Mouse (Mus musculus): ENCODE measurements around the gene Ctla4. TPM values are rescaled to one million over a fixed set of nuclear protein-coding genes. Genes with fewer than 3 reads are reported as not detected.

The Ctla4 gene
- polyA plus RNA-seq, 1 experiment = not detected

- Histone ChIP-seq H3K4me1 (ENCODE audit: control insufficient read depth, insufficient read depth, low read length) (no peaks in the 10 kb centered on the region), H3K27ac (ENCODE audit: insufficient read depth, low read depth, low read length) (no peak overlapping the region), H3K4me3 (ENCODE audit: insufficient read depth, low read depth, low read length) (no peak overlapping the region)
- TF ChIP-seq CTCF (IDR thresholded peaks at IDR 0.05; ENCODE audit: insufficient read depth, low read depth, low read length) (no peak), POLR2A (IDR thresholded peaks at IDR 0.05; ENCODE audit: insufficient read depth, low read depth, low read length) (no peak)
- 89% methylated on average over 2 of the region's 2 CpGs for WGBS
Observed at GRCm38 (mm10) chr1:60942921-60943320, 56.1 kb downstream of the Ctla4 start.

GRCm38 (mm10) chr1:60945633-60946401, 59.0 kb downstream of the Ctla4 start:
- Histone ChIP-seq H3K4me3 (ENCODE audit: insufficient read depth, low read depth, low read length) (no peak overlapping the region), H3K27ac (ENCODE audit: insufficient read depth, low read depth, low read length) (no peak overlapping the region), H3K4me1 (ENCODE audit: control insufficient read depth, insufficient read depth, low read length) (no peaks in the 10 kb centered on the region)
- TF ChIP-seq CTCF (IDR thresholded peaks at IDR 0.05; ENCODE audit: insufficient read depth, low read depth, low read length) = no peak
- no peak for TF ChIP-seq POLR2A (IDR thresholded peaks at IDR 0.05; ENCODE audit: insufficient read depth, low read depth, low read length)
- 77% methylated on average over 8 of the region's 8 CpGs for WGBS

DNA sequence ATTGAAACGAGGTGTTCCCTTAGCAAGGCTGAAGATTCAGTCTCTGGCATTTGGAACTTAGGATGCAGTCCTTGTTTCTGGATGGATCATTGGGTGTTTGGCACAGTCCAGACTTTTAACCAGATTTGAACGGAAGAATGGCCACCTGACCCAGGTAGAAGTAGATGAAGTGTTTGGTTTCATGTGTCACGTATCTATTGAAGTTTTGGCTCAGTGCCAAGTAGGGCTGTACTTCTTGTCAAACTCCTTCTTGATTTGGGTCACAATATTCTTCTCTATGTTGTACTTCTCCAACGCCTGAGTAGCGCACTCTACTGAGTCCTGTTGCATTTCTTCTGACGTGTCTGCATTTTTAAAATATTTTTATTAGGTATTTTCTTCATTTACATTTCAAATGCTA, 61.3 kb downstream of the Ctla4 start:
- TF ChIP-seq CTCF (IDR thresholded peaks at IDR 0.05; ENCODE audit: insufficient read depth, low read depth, low read length) (no peak), POLR2A (IDR thresholded peaks at IDR 0.05; ENCODE audit: insufficient read depth, low read depth, low read length) (no peak)
- no peak overlapping the region for H3K4me3 ChIP-seq (ENCODE audit: insufficient read depth, low read depth, low read length)
- WGBS = 90% methylated on average over 6 of the region's 6 CpGs
- H3K27ac ChIP-seq (ENCODE audit: insufficient read depth, low read depth, low read length) = no peak overlapping the region
- H3K4me1 ChIP-seq (ENCODE audit: control insufficient read depth, insufficient read depth, low read length) = peaks cover 3% of the 10 kb centered on the region; the same call in 1 of the 2 replicates

DNA sequence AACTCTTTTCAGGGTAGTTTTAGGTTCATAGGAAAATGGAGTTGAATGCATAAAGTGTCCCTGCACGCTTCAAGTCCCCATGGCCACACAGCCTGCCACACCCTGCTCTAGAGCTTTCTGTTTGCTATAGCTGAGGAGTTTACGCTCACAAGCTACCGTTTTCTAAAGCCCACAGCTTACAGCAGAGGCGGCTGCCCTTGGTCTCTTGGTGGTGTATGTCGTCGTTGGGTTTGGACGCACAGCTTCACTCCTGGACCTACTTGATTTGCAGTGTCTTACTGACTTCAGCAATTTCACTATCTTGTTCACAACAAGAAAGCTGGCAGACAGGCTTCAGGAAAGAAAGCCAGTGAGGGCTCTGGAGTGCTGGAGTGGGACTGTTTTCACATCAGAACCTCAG, 66.2 kb downstream of the Ctla4 start:
- no peak overlapping the region for H3K4me3 ChIP-seq (ENCODE audit: insufficient read depth, low read depth, low read length)
- peaks cover 3% of the 10 kb centered on the region; the same call in 1 of the 2 replicates for H3K4me1 ChIP-seq (ENCODE audit: control insufficient read depth, insufficient read depth, low read length)
- WGBS = 48% methylated on average over 7 of the region's 7 CpGs
- no peak overlapping the region for H3K27ac ChIP-seq (ENCODE audit: insufficient read depth, low read depth, low read length)
- TF ChIP-seq CTCF (IDR thresholded peaks at IDR 0.05; ENCODE audit: insufficient read depth, low read depth, low read length) (no peak), POLR2A (IDR thresholded peaks at IDR 0.05; ENCODE audit: insufficient read depth, low read depth, low read length) (no peak)

GRCm38 (mm10) chr1:60953686-60954085, 66.9 kb downstream of the Ctla4 start:
- TF ChIP-seq CTCF (IDR thresholded peaks at IDR 0.05; ENCODE audit: insufficient read depth, low read depth, low read length) (no peak), POLR2A (IDR thresholded peaks at IDR 0.05; ENCODE audit: insufficient read depth, low read depth, low read length) (no peak)
- WGBS = 90% methylated on average over 7 of the region's 7 CpGs
- Histone ChIP-seq H3K4me3 (ENCODE audit: insufficient read depth, low read depth, low read length) (no peak overlapping the region), H3K27ac (ENCODE audit: insufficient read depth, low read depth, low read length) (no peak overlapping the region), H3K4me1 (ENCODE audit: control insufficient read depth, insufficient read depth, low read length) (peaks cover 3% of the 10 kb centered on the region; the same call in 1 of the 2 replicates)

DNA sequence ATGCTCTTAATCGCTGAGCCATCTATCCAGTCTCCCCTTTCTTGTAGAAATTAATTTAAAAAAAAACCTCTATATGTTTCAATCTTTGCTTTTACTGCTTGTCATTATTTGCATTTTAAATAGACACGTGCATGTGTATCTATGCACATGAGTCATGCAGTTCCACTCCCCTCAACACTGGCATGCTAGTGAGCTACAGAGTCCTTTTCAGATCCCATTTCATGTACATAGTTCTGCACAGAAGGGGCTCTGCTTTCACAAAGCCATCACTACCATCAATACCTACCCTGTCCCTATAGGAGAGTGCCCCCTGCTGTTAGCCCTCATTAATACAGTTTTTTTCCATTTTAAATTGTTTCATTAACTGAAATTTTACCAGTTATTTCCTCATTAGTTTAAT, 68.0 kb downstream of the Ctla4 start:
- WGBS = 55% methylated on average over 2 of the region's 2 CpGs
- TF ChIP-seq POLR2A (IDR thresholded peaks at IDR 0.05; ENCODE audit: insufficient read depth, low read depth, low read length) (no peak), CTCF (IDR thresholded peaks at IDR 0.05; ENCODE audit: insufficient read depth, low read depth, low read length) (no peak)
- H3K4me3 ChIP-seq (ENCODE audit: insufficient read depth, low read depth, low read length) = no peak overlapping the region

DNA sequence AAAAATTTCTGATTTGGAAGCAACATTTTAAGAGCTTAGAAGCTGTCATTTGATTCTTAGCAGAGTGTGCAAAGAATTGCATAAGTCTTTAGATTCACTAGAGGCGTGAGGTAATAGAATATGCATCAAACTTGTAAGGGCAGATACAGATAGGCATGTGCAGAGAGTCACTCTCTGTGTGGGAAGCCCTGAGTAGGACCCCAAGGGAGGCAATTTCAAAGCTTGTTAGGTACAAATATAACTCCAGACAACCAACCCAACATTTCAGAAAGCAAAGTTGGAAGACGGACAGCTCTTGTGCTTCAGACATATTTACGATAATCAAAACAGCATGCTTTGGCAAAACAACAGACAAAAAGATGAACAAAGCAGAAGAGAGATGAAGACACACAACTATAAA, 68.4 kb downstream of the Ctla4 start:
- Histone ChIP-seq H3K4me1 (ENCODE audit: control insufficient read depth, insufficient read depth, low read length) (peaks cover 3% of the 10 kb centered on the region; the same call in 1 of the 2 replicates), H3K4me3 (ENCODE audit: insufficient read depth, low read depth, low read length) (no peak overlapping the region), H3K27ac (ENCODE audit: insufficient read depth, low read depth, low read length) (no peak overlapping the region)
- WGBS = 97% methylated on average over 3 of the region's 3 CpGs
- no peak for TF ChIP-seq CTCF (IDR thresholded peaks at IDR 0.05; ENCODE audit: insufficient read depth, low read depth, low read length)
- TF ChIP-seq POLR2A (IDR thresholded peaks at IDR 0.05; ENCODE audit: insufficient read depth, low read depth, low read length) = no peak

More for the DNA sequence above, 68.0 kb downstream of the Ctla4 start:
- H3K4me1 ChIP-seq (ENCODE audit: control insufficient read depth, insufficient read depth, low read length) = peaks cover 3% of the 10 kb centered on the region; the same call in 1 of the 2 replicates
- H3K27ac ChIP-seq (ENCODE audit: insufficient read depth, low read depth, low read length) = no peak overlapping the region

DNA sequence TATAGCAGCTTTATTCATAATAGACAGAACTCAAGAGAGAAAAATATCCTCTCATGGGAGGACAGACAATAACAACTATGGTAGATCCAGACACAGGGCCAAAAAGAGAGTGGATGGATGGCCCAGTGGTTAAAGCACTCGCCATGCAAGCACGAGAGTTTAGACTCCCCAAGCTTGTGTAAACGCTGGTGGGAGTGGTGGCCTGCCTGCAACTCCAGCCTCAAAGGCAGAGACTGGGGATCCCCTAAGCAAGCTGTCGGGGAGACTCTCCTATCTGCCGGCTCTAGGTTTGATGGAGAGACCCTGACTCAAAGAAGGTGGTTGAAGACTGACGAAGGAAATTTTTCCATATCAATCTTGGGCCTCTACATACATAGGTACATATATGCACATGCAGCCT, 69.4 kb downstream of the Ctla4 start:
- 94% methylated on average over 6 of the region's 6 CpGs for WGBS
- no peak overlapping the region for H3K27ac ChIP-seq (ENCODE audit: insufficient read depth, low read depth, low read length)
- TF ChIP-seq POLR2A (IDR thresholded peaks at IDR 0.05; ENCODE audit: insufficient read depth, low read depth, low read length) (no peak), CTCF (IDR thresholded peaks at IDR 0.05; ENCODE audit: insufficient read depth, low read depth, low read length) (no peak)
- peaks cover 3% of the 10 kb centered on the region; the same call in 1 of the 2 replicates for H3K4me1 ChIP-seq (ENCODE audit: control insufficient read depth, insufficient read depth, low read length)
- no peak overlapping the region for H3K4me3 ChIP-seq (ENCODE audit: insufficient read depth, low read depth, low read length)

GRCm38 (mm10) chr1:60958287-60958686, 71.5 kb downstream of the Ctla4 start:
- no peak overlapping the region for H3K4me3 ChIP-seq (ENCODE audit: insufficient read depth, low read depth, low read length)
- no peaks in the 10 kb centered on the region for H3K4me1 ChIP-seq (ENCODE audit: control insufficient read depth, insufficient read depth, low read length)
- WGBS = 97% methylated on average over 1 of the region's 1 CpGs
- H3K27ac ChIP-seq (ENCODE audit: insufficient read depth, low read depth, low read length) = no peak overlapping the region
- TF ChIP-seq CTCF (IDR thresholded peaks at IDR 0.05; ENCODE audit: insufficient read depth, low read depth, low read length) (no peak), POLR2A (IDR thresholded peaks at IDR 0.05; ENCODE audit: insufficient read depth, low read depth, low read length) (no peak)
